Comparison of ENCODE assay signal across 11 mouse cellular contexts in genomic region chr15:94025239-94025971, GRCm38 (mm10).
DNase-seq lines count a peak whose midpoint lies in the region; ATAC-seq and TF ChIP-seq lines count a peak whose summit lies in the region.
"Had no signal": no experiment of that assay in that cellular context is flagged by ENCODE, and none has a peak within 500 bp of the region (broad histone marks: within the 10 kb centered on the region; RNA-seq: fewer than 3 reads in every experiment).

No protein-coding gene starts in this region.

- no peak for TF ChIP-seq EP300 in lung, postnatal 0 days (IDR thresholded peaks at IDR 0.05)

- peak overlapping the region; percentile 82 for H3K27ac ChIP-seq in embryonic facial prominence, embryonic 10.5 days (replicated peaks)
- H3K27ac ChIP-seq in heart, embryonic 16.5 days (ENCODE audit: low read length) = peak overlapping the region; percentile 38
- H3K27ac ChIP-seq in lung, postnatal 0 days (ENCODE audit: low read length) = no peak overlapping the region
- no peak overlapping the region for H3K27ac ChIP-seq in forebrain, embryonic 12.5 days
- no peak overlapping the region for H3K27ac ChIP-seq in midbrain, embryonic 10.5 days (replicated peaks)
- H3K27ac ChIP-seq: hindbrain, embryonic 15.5 days had no signal

- H3K9me3 ChIP-seq in embryonic facial prominence, embryonic 10.5 days = no peaks in the 10 kb centered on the region
- no peaks in the 10 kb centered on the region for H3K9me3 ChIP-seq in heart, embryonic 16.5 days (replicated peaks; ENCODE audit: control insufficient read depth, low read length)
- H3K9me3 ChIP-seq in lung, postnatal 0 days (ENCODE audit: low read length) = no peaks in the 10 kb centered on the region
- H3K9me3 ChIP-seq in forebrain, embryonic 12.5 days = no peaks in the 10 kb centered on the region
- H3K9me3 ChIP-seq in midbrain, embryonic 10.5 days (replicated peaks) = no peaks in the 10 kb centered on the region
- H3K9me3 ChIP-seq: hindbrain, embryonic 15.5 days had no signal

- H3K4me3 ChIP-seq in embryonic facial prominence, embryonic 10.5 days = no peak overlapping the region
- no peak overlapping the region for H3K4me3 ChIP-seq in heart, embryonic 16.5 days (ENCODE audit: low read length)
- H3K4me3 ChIP-seq in lung, postnatal 0 days (ENCODE audit: low read depth, low read length) = no peak overlapping the region
- no peak overlapping the region for H3K4me3 ChIP-seq in forebrain, embryonic 12.5 days (replicated peaks)
- H3K4me3 ChIP-seq in midbrain, embryonic 10.5 days = no peak overlapping the region
- H3K4me3 ChIP-seq: hindbrain, embryonic 15.5 days had no signal

- peaks cover 22% of the 10 kb centered on the region for H3K4me1 ChIP-seq in embryonic facial prominence, embryonic 10.5 days
- peaks cover 30% of the 10 kb centered on the region for H3K4me1 ChIP-seq in heart, embryonic 16.5 days (ENCODE audit: control insufficient read depth, insufficient read depth, low read length)
- no peaks in the 10 kb centered on the region; the same call in 1 of the 2 replicates for H3K4me1 ChIP-seq in lung, postnatal 0 days (ENCODE audit: insufficient read depth, low read depth, low read length)
- 0 out of 2 replicates have a peak, but pooled peaks cover 3% of the 10 kb centered on the region for H3K4me1 ChIP-seq in forebrain, embryonic 12.5 days
- 0 out of 2 replicates have a peak, but pooled peaks cover 3% of the 10 kb centered on the region for H3K4me1 ChIP-seq in midbrain, embryonic 10.5 days

- no peaks in the 10 kb centered on the region for H3K27me3 ChIP-seq in embryonic facial prominence, embryonic 10.5 days (replicated peaks; ENCODE audit: low read depth, poor library complexity, severe bottlenecking)
- no peaks in the 10 kb centered on the region for H3K27me3 ChIP-seq in heart, embryonic 16.5 days (ENCODE audit: control insufficient read depth, insufficient read depth, low read length)
- H3K27me3 ChIP-seq in lung, postnatal 0 days (replicated peaks; ENCODE audit: insufficient read depth, low read length) = no peaks in the 10 kb centered on the region
- no peaks in the 10 kb centered on the region for H3K27me3 ChIP-seq in forebrain, embryonic 12.5 days
- H3K27me3 ChIP-seq in midbrain, embryonic 10.5 days (ENCODE audit: low read depth, poor library complexity, severe bottlenecking) = no peaks in the 10 kb centered on the region
- H3K27me3 ChIP-seq: CH12.LX; hindbrain, embryonic 15.5 days had no signal

- peak; percentile 27 to 32 for DNase-seq in heart, adult 18-20 months
- DNase-seq in heart, adult 8-10 months (ENCODE audit: low spot score) = no peak
- peak; percentile 63 for DNase-seq in embryonic facial prominence, embryonic 10.5 days (ENCODE audit: low spot score)
- DNase-seq in lung, postnatal 0 days (ENCODE audit: low spot score) = peak; percentile 86
- no peak for DNase-seq in spleen, adult 18-20 months
- no peak for DNase-seq in midbrain, embryonic 10.5 days (ENCODE audit: low spot score)
- DNase-seq: midbrain, embryonic 14.5 days had no signal

- peak overlapping the region; percentile 7; the same call in 1 of the 2 replicates for H3K4me2 ChIP-seq in heart, embryonic 16.5 days (ENCODE audit: low read depth, low read length)
- H3K4me2 ChIP-seq in lung, postnatal 0 days (replicated peaks; ENCODE audit: low read depth, low read length) = no peak overlapping the region; the same call in 1 of the 2 replicates
- H3K4me2 ChIP-seq in forebrain, embryonic 12.5 days = no peak overlapping the region
- H3K4me2 ChIP-seq: hindbrain, embryonic 15.5 days had no signal

- no peaks in the 10 kb centered on the region for H3K36me3 ChIP-seq in embryonic facial prominence, embryonic 10.5 days (replicated peaks)
- no peaks in the 10 kb centered on the region for H3K36me3 ChIP-seq in heart, embryonic 16.5 days (ENCODE audit: control insufficient read depth, insufficient read depth)
- H3K36me3 ChIP-seq in lung, postnatal 0 days (ENCODE audit: insufficient read depth, low read length) = no peaks in the 10 kb centered on the region
- no peaks in the 10 kb centered on the region for H3K36me3 ChIP-seq in forebrain, embryonic 12.5 days (replicated peaks)
- no peaks in the 10 kb centered on the region for H3K36me3 ChIP-seq in midbrain, embryonic 10.5 days
- H3K36me3 ChIP-seq: hindbrain, embryonic 15.5 days had no signal

- H3K9ac ChIP-seq in heart, embryonic 16.5 days (ENCODE audit: low read length) = no peak overlapping the region
- H3K9ac ChIP-seq in lung, postnatal 0 days (replicated peaks; ENCODE audit: low read depth) = no peak overlapping the region
- no peak overlapping the region for H3K9ac ChIP-seq in forebrain, embryonic 12.5 days
- H3K9ac ChIP-seq: hindbrain, embryonic 15.5 days had no signal

- WGBS in embryonic facial prominence, embryonic 10.5 days = 63% methylated on average over 20 of the region's 20 CpGs
- WGBS in heart, embryonic 16.5 days = 52% methylated on average over 20 of the region's 20 CpGs
- 43% methylated on average over 20 of the region's 20 CpGs for WGBS in lung, postnatal 0 days
- 85% methylated on average over 20 of the region's 20 CpGs for WGBS in forebrain, embryonic 12.5 days
- WGBS in midbrain, embryonic 10.5 days = 81% methylated on average over 20 of the region's 20 CpGs

- TF ChIP-seq CTCF in lung, postnatal 0 days (IDR thresholded peaks at IDR 0.05) = no peak

- ATAC-seq in heart, embryonic 16.5 days (replicated peaks; ENCODE audit: extremely low read depth, insufficient read depth, low FRiP score) = peak; percentile 35
- ATAC-seq in lung, postnatal 0 days = peak; percentile 64
- no peak for ATAC-seq in forebrain, embryonic 12.5 days (ENCODE audit: low FRiP score)

Comparison
In these comparisons a context has a peak if more than half of its experiments do, and no peak if none do; other contexts are left out.
1. DNase-seq: peak in heart, adult 18-20 months (2 of 2), embryonic facial prominence, embryonic 10.5 days (single experiment) and lung, postnatal 0 days (single experiment); none in heart, adult 8-10 months (single experiment), spleen, adult 18-20 months (0 of 2) and midbrain, embryonic 10.5 days (single experiment).
2. H3K27ac ChIP-seq: peak in embryonic facial prominence, embryonic 10.5 days (single experiment) and heart, embryonic 16.5 days (single experiment); none in lung, postnatal 0 days (single experiment), forebrain, embryonic 12.5 days (single experiment) and midbrain, embryonic 10.5 days (single experiment).